ENCODE assay signal across 9 mouse cellular contexts in genomic region chr4:142098303-142098702, GRCm38 (mm10). TPM values are rescaled to one million over a fixed set of nuclear protein-coding genes. Genes with fewer than 3 reads are reported as not detected.
DNase-seq lines count a peak whose midpoint lies in the region; ATAC-seq lines count a peak whose summit lies in the region.
"Had no signal": no experiment of that assay in that cellular context is flagged by ENCODE, and none has a peak within 500 bp of the region (broad histone marks: within the 10 kb centered on the region; RNA-seq: fewer than 3 reads in every experiment).

No protein-coding gene starts in this region.

- no peak overlapping the region for H3K4me3 ChIP-seq in hindbrain, embryonic 11.5 days (ENCODE audit: low read depth, low read length)
- no peak overlapping the region for H3K4me3 ChIP-seq in hindbrain, embryonic 13.5 days
- H3K4me3 ChIP-seq in embryonic facial prominence, embryonic 12.5 days: no peak overlapping the region
- no peak overlapping the region for H3K4me3 ChIP-seq in limb, embryonic 12.5 days (replicated peaks)
- no peak overlapping the region for H3K4me3 ChIP-seq in midbrain, embryonic 13.5 days (replicated peaks)

- peak; percentile 85 for DNase-seq in hindbrain, embryonic 11.5 days (ENCODE audit: low spot score)
- peak; percentile 98 for DNase-seq in heart, adult 11 months
- peak; percentile 76 to 93 for DNase-seq in kidney, adult 8-10 months
- peak; percentile 22 to 45 for DNase-seq in spleen, postnatal 36 days (ENCODE audit: low spot score in 2 of 2)

- 25% methylated on average over 8 of the region's 8 CpGs for WGBS in hindbrain, embryonic 11.5 days
- 22% methylated on average over 8 of the region's 8 CpGs for WGBS in hindbrain, embryonic 13.5 days
- 22% methylated on average over 8 of the region's 8 CpGs for WGBS in embryonic facial prominence, embryonic 12.5 days
- WGBS in limb, embryonic 12.5 days: 25% methylated on average over 8 of the region's 8 CpGs
- 23% methylated on average over 8 of the region's 8 CpGs for WGBS in midbrain, embryonic 13.5 days

- no peaks in the 10 kb centered on the region for H3K9me3 ChIP-seq in hindbrain, embryonic 11.5 days (ENCODE audit: control insufficient read depth, low read length)
- no peaks in the 10 kb centered on the region for H3K9me3 ChIP-seq in hindbrain, embryonic 13.5 days
- H3K9me3 ChIP-seq in embryonic facial prominence, embryonic 12.5 days: no peaks in the 10 kb centered on the region
- H3K9me3 ChIP-seq in limb, embryonic 12.5 days: no peaks in the 10 kb centered on the region
- H3K9me3 ChIP-seq in midbrain, embryonic 13.5 days: no peaks in the 10 kb centered on the region

- H3K27me3 ChIP-seq in hindbrain, embryonic 11.5 days (ENCODE audit: control insufficient read depth, insufficient read depth, low read length): no peaks in the 10 kb centered on the region
- H3K27me3 ChIP-seq in hindbrain, embryonic 13.5 days: no peaks in the 10 kb centered on the region
- H3K27me3 ChIP-seq in embryonic facial prominence, embryonic 12.5 days: no peaks in the 10 kb centered on the region
- no peaks in the 10 kb centered on the region for H3K27me3 ChIP-seq in limb, embryonic 12.5 days
- H3K27me3 ChIP-seq in midbrain, embryonic 13.5 days: no peaks in the 10 kb centered on the region

- no peak for ATAC-seq in hindbrain, embryonic 11.5 days (ENCODE audit: low FRiP score)
- no peak for ATAC-seq in hindbrain, embryonic 13.5 days (ENCODE audit: low FRiP score)
- ATAC-seq in embryonic facial prominence, embryonic 12.5 days (ENCODE audit: insufficient number of reproducible peaks, insufficient read depth, low FRiP score, low TSS enrichment): 0 out of 2 replicates have a peak, but pooled peaks have one; percentile 19
- ATAC-seq in limb, embryonic 12.5 days (ENCODE audit: insufficient number of reproducible peaks, insufficient read depth, low FRiP score, low TSS enrichment, low read depth): peak; percentile 57; the same call in 1 of the 2 replicates
- peak; percentile 55 for ATAC-seq in midbrain, embryonic 13.5 days

- H3K9ac ChIP-seq in hindbrain, embryonic 11.5 days (ENCODE audit: low read depth, low read length): no peak overlapping the region
- H3K9ac ChIP-seq in hindbrain, embryonic 13.5 days: no peak overlapping the region
- H3K9ac ChIP-seq in embryonic facial prominence, embryonic 12.5 days: no peak overlapping the region
- no peak overlapping the region for H3K9ac ChIP-seq in limb, embryonic 12.5 days (replicated peaks)
- no peak overlapping the region for H3K9ac ChIP-seq in midbrain, embryonic 13.5 days (replicated peaks)

- H3K27ac ChIP-seq in hindbrain, embryonic 11.5 days (ENCODE audit: low read depth, low read length): no peak overlapping the region
- H3K27ac ChIP-seq in hindbrain, embryonic 13.5 days: no peak overlapping the region
- H3K27ac ChIP-seq in embryonic facial prominence, embryonic 12.5 days: no peak overlapping the region
- H3K27ac ChIP-seq in limb, embryonic 12.5 days: no peak overlapping the region
- no peak overlapping the region for H3K27ac ChIP-seq in midbrain, embryonic 13.5 days

- 0 out of 2 replicates have a peak, but pooled peaks cover 2% of the 10 kb centered on the region for H3K4me1 ChIP-seq in hindbrain, embryonic 11.5 days (replicated peaks; ENCODE audit: control insufficient read depth, insufficient read depth, low read length)
- H3K4me1 ChIP-seq in hindbrain, embryonic 13.5 days (replicated peaks): peaks cover 8% of the 10 kb centered on the region; the same call in 1 of the 2 replicates
- H3K4me1 ChIP-seq in embryonic facial prominence, embryonic 12.5 days: peaks cover 24% of the 10 kb centered on the region
- H3K4me1 ChIP-seq in limb, embryonic 12.5 days (replicated peaks): peaks cover 22% of the 10 kb centered on the region
- H3K4me1 ChIP-seq in midbrain, embryonic 13.5 days (replicated peaks): no peaks in the 10 kb centered on the region

- no peaks in the 10 kb centered on the region for H3K36me3 ChIP-seq in hindbrain, embryonic 11.5 days (ENCODE audit: control insufficient read depth, insufficient read depth, low read length)
- H3K36me3 ChIP-seq in hindbrain, embryonic 13.5 days: no peaks in the 10 kb centered on the region
- no peaks in the 10 kb centered on the region for H3K36me3 ChIP-seq in embryonic facial prominence, embryonic 12.5 days
- H3K36me3 ChIP-seq in limb, embryonic 12.5 days: no peaks in the 10 kb centered on the region
- no peaks in the 10 kb centered on the region for H3K36me3 ChIP-seq in midbrain, embryonic 13.5 days

- no peak overlapping the region for H3K4me2 ChIP-seq in hindbrain, embryonic 11.5 days (replicated peaks; ENCODE audit: low read depth, low read length)
- H3K4me2 ChIP-seq in hindbrain, embryonic 13.5 days: no peak overlapping the region
- H3K4me2 ChIP-seq in embryonic facial prominence, embryonic 12.5 days (replicated peaks): 0 out of 2 replicates have a peak overlapping the region, but pooled peaks have one; percentile 22
- H3K4me2 ChIP-seq in limb, embryonic 12.5 days: peak overlapping the region; percentile 26; the same call in 1 of the 2 replicates
- no peak overlapping the region for H3K4me2 ChIP-seq in midbrain, embryonic 13.5 days (replicated peaks)

RNA-seq across cellular contexts. Expression of gene Tmem51, which starts 14.2 kb away (rescaled TPM):
- polyA plus RNA-seq in hindbrain, embryonic 11.5 days (2014; fragmentation: Nextera tagmentation; extraction: Ambion mirVana): 7.3 and 8.1 TPM in 2 replicates
- 5.6 and 6.4 TPM in 2 replicates for polyA plus RNA-seq in hindbrain, embryonic 13.5 days (2015; fragmentation: Nextera tagmentation; extraction: Ambion mirVana)
- polyA plus RNA-seq in embryonic facial prominence, embryonic 12.5 days (2016; fragmentation: Nextera tagmentation; extraction: Ambion mirVana): 10.8 and 12.2 TPM in 2 replicates
- polyA plus RNA-seq in limb, embryonic 12.5 days (2016; fragmentation: Nextera tagmentation; extraction: Ambion mirVana): 16.9 and 17.1 TPM in 2 replicates
- 5.7 and 6.4 TPM in 2 replicates for polyA plus RNA-seq in midbrain, embryonic 13.5 days (2015; fragmentation: Nextera tagmentation; extraction: Ambion mirVana)
- polyA plus RNA-seq: C2C12 had no signal

Comparison
In these comparisons a context has a peak if more than half of its experiments do, and no peak if none do; other contexts are left out.
1. ATAC-seq: peak in embryonic facial prominence, embryonic 12.5 days (single experiment), limb, embryonic 12.5 days (single experiment) and midbrain, embryonic 13.5 days (single experiment); none in hindbrain, embryonic 11.5 days (single experiment) and hindbrain, embryonic 13.5 days (single experiment).
2. DNase-seq: peak in every context shown above with its lines; median percentile 98 in heart, adult 11 months; 85 in hindbrain, embryonic 11.5 days; 84 in kidney, adult 8-10 months; 34 in spleen, postnatal 36 days.
3. H3K4me2 ChIP-seq: peak in embryonic facial prominence, embryonic 12.5 days (single experiment) and limb, embryonic 12.5 days (single experiment); none in hindbrain, embryonic 11.5 days (single experiment), hindbrain, embryonic 13.5 days (single experiment) and midbrain, embryonic 13.5 days (single experiment).